Mouse (Mus musculus) liver, postnatal 0 days (tissue): ENCODE measurements around the gene Srebf2. TPM values are rescaled to one million over a fixed set of nuclear protein-coding genes. Genes with fewer than 3 reads are reported as not detected.
"Not testable (repeated sequence)": the region's sequence is repeated elsewhere in the genome, so short reads cannot be mapped to it uniquely, and the experiment has no call there.

Experiments
- ATAC-seq: fragments of 200-750 bp; cut with Nextera tagmentation; 2 replicates; pipeline ENCODE4 v1.8.0; 2017; ENCODE audit warnings: mild to moderate bottlenecking, moderate library complexity
- DNase-seq: peaks from one replicate; pipeline ENCODE4 v3.0.0-alpha.2; 2016
- H3K27ac ChIP-seq: fragments of 300-500 bp; sonication (generic); 2 replicates; pipeline ENCODE4 v1.5.1; 2014; ENCODE audit warnings: antibody characterized with exemption, moderate library complexity, mild to moderate bottlenecking, low read depth
- H3K27me3 ChIP-seq: fragments of 300-500 bp; sonication (generic); 2 replicates; pipeline ENCODE4 v1.6.1; 2014; ENCODE audit warnings: low read length, control low read depth, mixed read lengths; ENCODE audit not compliant: insufficient read depth
- H3K36me3 ChIP-seq: fragments of 300-500 bp; sonication (generic); replicated peaks from 2 replicates; pipeline ENCODE4 v1.6.1; 2014; ENCODE audit warnings: mild to moderate bottlenecking, control low read depth, low read length, moderate library complexity, mixed read lengths; ENCODE audit not compliant: insufficient read depth
- H3K4me1 ChIP-seq: fragments of 300-500 bp; sonication (generic); 2 replicates; pipeline ENCODE4 v1.6.1; 2014; ENCODE audit warnings: antibody characterized with exemption, mild to moderate bottlenecking, control low read depth; ENCODE audit not compliant: insufficient read depth
- H3K4me2 ChIP-seq: fragments of 300-500 bp; sonication (generic); 2 replicates; pipeline ENCODE4 v1.6.1; 2014; ENCODE audit warnings: low read depth, mild to moderate bottlenecking, low read length, moderate library complexity, mixed read lengths
- H3K4me3 ChIP-seq: fragments of 300-500 bp; sonication (generic); 2 replicates; pipeline ENCODE4 v1.5.1; 2014; ENCODE audit warnings: low read depth, low read length
- H3K9ac ChIP-seq: fragments of 300-500 bp; sonication (generic); replicated peaks from 2 replicates; pipeline ENCODE4 v1.6.1; 2014; ENCODE audit warnings: mild to moderate bottlenecking, moderate library complexity
- H3K9me3 ChIP-seq: fragments of 300-500 bp; sonication (generic); 2 replicates; pipeline ENCODE4 v1.6.1; 2016; ENCODE audit warnings: mild to moderate bottlenecking, control low read depth, low read length, mixed read lengths
- CTCF ChIP-seq: sonication (generic); IDR thresholded peaks from 2 replicates; pipeline ENCODE4 v1.5.1; 2016; ENCODE audit warnings: antibody characterized with exemption, low read depth
- EP300 ChIP-seq: IDR thresholded peaks from 2 replicates; pipeline ENCODE4 v1.6.1; 2016; ENCODE audit warnings: antibody characterized with exemption, low read depth, mild to moderate bottlenecking
- WGBS: fragments of 180-500 bp; shearing (Covaris S2); extraction: QIAGEN DNeasy Blood & Tissue Kit; methylation state at CpG from one replicate; pipeline ENCODE4 v1.1.7; 2014; ENCODE audit not compliant: insufficient replicate concordance; 5-methylcytosine and 5-hydroxymethylcytosine counted together
- polyA plus RNA-seq: library from polyadenylated mRNA; unstranded; fragments of >200 nt; fragmentation: Nextera tagmentation; extraction: Ambion mirVana; gene quantifications from 2 replicates; pipeline ENCODE4 v1.2.1, GENCODE M21; 2015

Gene Srebf2
- 30.3 and 33.6 TPM in 2 replicates for polyA plus RNA-seq

DNA sequence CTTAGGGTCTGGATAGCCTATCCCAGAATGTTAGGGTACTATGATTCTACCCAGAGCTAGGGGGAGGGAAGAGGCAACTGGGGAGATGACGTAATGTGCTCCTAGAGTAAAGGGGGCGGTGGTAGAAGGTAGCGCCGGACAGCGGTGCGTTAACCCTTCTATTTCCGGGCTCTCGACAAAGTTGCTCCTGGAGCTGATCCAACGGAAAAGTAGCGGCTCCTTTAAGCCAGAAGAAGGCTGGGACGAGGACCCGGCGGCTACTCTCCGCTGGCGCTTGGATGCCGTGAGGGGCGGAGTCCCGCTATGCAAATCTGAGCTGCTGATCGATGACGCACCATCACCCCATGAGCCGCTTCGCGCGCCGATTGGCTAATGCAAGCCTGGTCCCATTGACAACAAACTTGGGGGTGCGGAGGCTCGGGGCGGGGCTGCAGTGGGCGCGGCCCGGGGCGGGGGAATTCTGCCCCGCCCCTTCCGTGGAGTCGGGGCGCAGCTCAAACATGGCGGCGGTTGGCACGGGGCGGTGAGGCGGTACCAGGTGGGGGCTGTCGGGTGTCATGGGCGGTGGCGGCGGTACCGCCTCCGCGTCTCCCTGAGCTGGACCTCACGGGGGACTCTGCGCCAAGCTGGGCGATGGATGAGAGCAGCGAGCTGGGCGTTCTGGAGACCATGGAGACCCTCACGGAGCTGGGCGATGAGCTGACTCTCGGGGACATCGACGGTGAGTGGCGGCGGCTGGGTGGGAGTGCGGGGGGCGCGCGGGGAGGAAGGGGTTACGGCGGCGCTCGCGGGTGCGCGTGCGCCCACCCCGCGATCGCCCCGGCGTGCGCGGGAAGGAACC is at the start of gene Srebf2:
Gene Srebf2 (plus strand): TSS at position 412 of the 841 bp plus-strand sequence.
- peak within 1 kb of the TSS; percentile 97 for H3K4me2 ChIP-seq
- ATAC-seq (peak; percentile 95), DNase-seq (peak; percentile 99)
- H3K9ac ChIP-seq = peak within 1 kb of the TSS; percentile 93
- TF ChIP-seq EP300 (peak; percentile 93), CTCF (peak; percentile 9; the same call in 1 of the 2 replicates)
- peaks cover 44% of the 10 kb centered on the region for H3K4me1 ChIP-seq
- H3K9me3 ChIP-seq = no peaks in the 10 kb centered on the region
- H3K4me3 ChIP-seq = peak within 1 kb of the TSS; percentile 98
- peak within 1 kb of the TSS; percentile 90 for H3K27ac ChIP-seq
- H3K27me3 ChIP-seq = no peaks in the 10 kb centered on the region
- WGBS = under 1% methylated on average over 56 of the region's 79 CpGs
- no peaks in the 10 kb centered on the region for H3K36me3 ChIP-seq

DNA sequence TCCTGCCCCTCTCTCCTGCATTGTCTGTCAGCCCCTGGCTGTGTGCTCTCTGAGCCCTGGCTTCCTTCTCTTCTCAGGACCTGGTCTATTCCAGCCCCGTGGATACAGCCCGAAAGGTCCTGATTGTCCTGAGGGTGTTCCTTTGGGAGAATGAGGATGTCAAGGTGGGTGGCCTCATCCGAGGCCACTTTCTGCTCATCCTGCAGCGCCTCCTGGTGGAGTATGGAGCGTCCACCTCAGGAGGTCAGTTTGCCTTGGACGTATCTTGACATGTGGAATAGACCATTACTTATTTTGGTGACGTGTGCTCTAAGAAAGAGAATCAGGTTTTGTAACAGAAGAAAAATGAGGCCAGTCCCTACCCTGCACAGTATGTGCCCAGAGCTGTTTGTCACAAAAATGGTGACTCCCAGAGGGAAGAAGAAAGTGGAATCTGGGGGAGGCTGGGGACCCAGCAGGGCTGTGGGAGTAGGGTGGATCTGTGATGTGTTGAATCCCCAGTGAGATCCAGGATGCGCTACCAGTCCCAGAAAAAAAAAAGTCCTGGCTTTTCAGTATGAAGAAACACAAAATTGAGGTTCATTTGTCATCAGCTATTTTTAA is 39.9 kb upstream of the Srebf2 start:
- Histone ChIP-seq H3K4me1 (no peaks in the 10 kb centered on the region), H3K9ac (no peak overlapping the region), H3K27me3 (no peaks in the 10 kb centered on the region), H3K9me3 (no peaks in the 10 kb centered on the region), H3K36me3 (no peaks in the 10 kb centered on the region), H3K4me3 (no peak overlapping the region), H3K27ac (no peak overlapping the region), H3K4me2 (no peak overlapping the region)
- TF ChIP-seq CTCF (peak; percentile 77), EP300 (no peak)
- 26% methylated on average over 8 of the region's 8 CpGs for WGBS
- ATAC-seq (no peak), DNase-seq (peak; percentile 61)

DNA sequence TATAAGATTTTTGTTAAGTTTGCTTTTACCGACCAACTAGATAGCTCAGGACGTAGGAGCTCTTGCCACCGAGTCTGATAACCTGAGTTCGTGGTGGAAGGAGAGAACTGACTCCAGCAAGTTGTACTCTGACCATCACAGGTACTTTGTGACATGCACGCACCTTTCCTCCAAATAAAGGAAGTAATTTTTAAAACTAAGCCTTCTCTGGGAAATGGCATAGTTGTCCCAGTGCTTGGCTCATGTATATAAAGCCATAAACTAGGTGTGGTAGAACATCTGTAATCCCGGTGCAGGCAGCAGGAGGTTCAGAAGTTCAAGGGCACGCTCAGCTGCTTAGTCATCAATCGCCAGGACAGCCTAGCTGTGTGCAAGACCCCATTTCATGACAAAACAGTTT is 26.4 kb upstream of the Srebf2 start:
- WGBS = 76% methylated on average over 8 of the region's 8 CpGs
- DNase-seq (no peak), ATAC-seq (no peak)
- TF ChIP-seq CTCF = no peak
- TF ChIP-seq EP300 = no peak
- no peaks in the 10 kb centered on the region for H3K36me3 ChIP-seq
- H3K9me3 ChIP-seq = no peaks in the 10 kb centered on the region
- no peak overlapping the region for H3K9ac ChIP-seq
- H3K27ac ChIP-seq = no peak overlapping the region
- H3K4me1 ChIP-seq = no peaks in the 10 kb centered on the region
- no peaks in the 10 kb centered on the region for H3K27me3 ChIP-seq
- H3K4me3 ChIP-seq = no peak overlapping the region
- no peak overlapping the region for H3K4me2 ChIP-seq

DNA sequence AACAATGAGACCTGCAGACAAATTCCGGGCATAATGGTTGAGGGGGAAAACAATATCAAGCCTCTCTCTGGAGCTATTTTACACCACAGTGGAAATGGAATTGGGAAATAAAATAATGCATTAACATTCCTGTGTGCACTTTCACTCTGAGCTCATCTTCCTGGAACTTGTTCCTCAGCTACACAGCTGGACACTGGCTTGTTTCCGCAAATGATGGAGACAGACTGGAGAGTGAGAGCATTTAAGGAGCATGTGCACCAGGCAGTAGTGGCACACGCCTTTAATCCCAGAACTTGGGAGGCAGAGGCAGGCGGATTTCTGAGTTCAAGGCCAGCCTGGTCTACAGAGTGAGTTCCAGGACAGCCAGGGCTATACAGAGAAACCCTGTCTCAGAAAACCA is 20.3 kb upstream of the Srebf2 start:
- peaks cover 14% of the 10 kb centered on the region for H3K4me1 ChIP-seq
- not testable (repeated sequence) for DNase-seq, ATAC-seq, H3K27me3 ChIP-seq, H3K9ac ChIP-seq, H3K27ac ChIP-seq, H3K36me3 ChIP-seq, H3K9me3 ChIP-seq, H3K4me3 ChIP-seq
- 78% methylated on average over 4 of the region's 4 CpGs for WGBS
- H3K4me2 ChIP-seq = peak overlapping the region; percentile 89

DNA sequence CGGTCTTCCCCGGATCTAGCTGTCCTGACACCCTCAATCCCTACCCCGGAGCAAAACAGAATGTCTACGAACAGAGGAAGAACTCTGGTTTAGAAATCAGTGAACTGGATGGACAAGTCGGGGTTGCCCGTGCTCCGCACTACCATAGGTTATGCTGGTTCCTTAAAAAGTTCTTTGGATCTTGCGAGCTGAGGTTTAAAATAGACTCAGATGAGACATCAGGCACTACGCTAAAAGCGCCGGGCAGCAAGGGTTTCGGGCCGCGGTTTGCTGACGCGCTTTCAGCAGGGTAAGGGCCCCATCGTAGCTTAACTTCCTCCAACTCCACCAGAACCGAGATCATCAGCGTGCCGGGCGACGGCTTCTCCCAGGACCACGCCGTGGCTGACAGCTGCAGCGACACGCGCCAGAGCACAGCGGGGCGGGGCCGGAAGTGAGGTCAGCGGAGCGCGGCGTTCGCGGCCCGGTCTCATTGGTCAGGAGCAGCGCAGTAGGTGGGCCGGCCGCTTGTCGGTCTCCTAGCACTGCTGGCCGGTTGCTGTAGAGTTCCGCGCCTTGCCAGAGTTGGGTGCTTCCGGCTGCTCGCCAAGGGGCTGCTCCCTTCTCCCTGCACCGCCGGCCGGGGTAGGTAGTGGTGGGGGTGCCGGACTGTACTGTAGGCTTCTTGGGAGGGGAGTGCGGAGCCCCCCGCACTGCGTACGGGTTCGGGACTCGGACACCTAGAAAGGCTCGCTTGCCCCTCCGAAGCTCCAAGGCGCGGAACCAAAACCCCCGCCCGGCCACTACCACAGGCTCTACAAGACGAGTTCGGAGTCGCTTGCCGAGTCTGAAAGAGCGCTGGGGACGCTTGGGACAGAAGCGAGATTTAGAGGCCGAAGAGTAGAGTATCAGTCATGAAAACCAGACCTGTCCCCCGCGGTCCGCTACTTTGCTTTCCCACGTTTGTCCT is 19.3 kb upstream of the Srebf2 start, which contains the start of gene Ccdc134:
Gene Ccdc134 (plus strand): TSS at position 497 of the 949 bp plus-strand sequence.
- Histone ChIP-seq H3K36me3 (peaks cover 6% of the 10 kb centered on the region; the same call in 1 of the 2 replicates), H3K9ac (peak within 1 kb of the TSS; percentile 75), H3K4me2 (peak within 1 kb of the TSS; percentile 89), H3K4me3 (peak within 1 kb of the TSS; percentile 82), H3K4me1 (peaks cover 14% of the 10 kb centered on the region), H3K27ac (peak within 1 kb of the TSS; percentile 66), H3K9me3 (no peaks in the 10 kb centered on the region), H3K27me3 (no peaks in the 10 kb centered on the region)
- under 1% methylated on average over 72 of the region's 74 CpGs for WGBS
- ATAC-seq = peak; percentile 100
- TF ChIP-seq CTCF (no peak), EP300 (no peak)
- DNase-seq = peak; percentile 98
